Mouse (Mus musculus): ENCODE data around the gene Antxr1. TPM values are rescaled to one million over a fixed set of nuclear protein-coding genes. Genes with fewer than 3 reads are reported as not detected.

The Antxr1 gene
- 7.6 and 7.9 TPM in 2 replicates for polyA plus RNA-seq (2012; rRNA removed)

GRCm38 (mm10) chr6:87335091-87335934 lies at the start of gene Antxr1:
Gene Antxr1 (minus strand): TSS chr6:87335821.

GRCm38 (mm10) chr6:87373057-87373456 lies 37.4 kb upstream of the Antxr1 start, which contains the start of gene Gkn2:
Gene Gkn2 (plus strand): TSS chr6:87373357.

GRCm38 (mm10) chr6:87350829-87351228 lies 15.2 kb upstream of the Antxr1 start, which contains the start of gene Gkn1:
Gene Gkn1 (minus strand): TSS chr6:87350942.

GRCm38 (mm10) chr6:87104123-87104796 lies 231.4 kb downstream of the Antxr1 start, which contains the start of gene D6Ertd527e:
Gene D6Ertd527e (plus strand): TSS chr6:87104746.

Other genes starting within 250 kb of the Antxr1 start
- gene D6Ertd527e, start 231.1 kb downstream of the Antxr1 start, polyA plus RNA-seq (2012; rRNA removed): 2.5 and 3.3 TPM in 2 replicates
- not detected in 2 replicates for gene Gkn1, start 15.1 kb upstream of the Antxr1 start, polyA plus RNA-seq (2012; rRNA removed)
- gene Gkn2, start 37.5 kb upstream of the Antxr1 start, polyA plus RNA-seq (2012; rRNA removed): not detected in 2 replicates
- gene Gkn3, start 53.1 kb upstream of the Antxr1 start, polyA plus RNA-seq (2012; rRNA removed): 0.23 and 0.79 TPM in 2 replicates
- gene Bmp10, start 93.2 kb upstream of the Antxr1 start, polyA plus RNA-seq (2012; rRNA removed): not detected in 2 replicates
- gene Arhgap25, start 197.4 kb upstream of the Antxr1 start, polyA plus RNA-seq (2012; rRNA removed): 0.82 and 0.87 TPM in 2 replicates

Measured in colon, adult 2 months (tissue).